Mouse (Mus musculus): ENCODE results near the gene Sult2b1.

DNA sequence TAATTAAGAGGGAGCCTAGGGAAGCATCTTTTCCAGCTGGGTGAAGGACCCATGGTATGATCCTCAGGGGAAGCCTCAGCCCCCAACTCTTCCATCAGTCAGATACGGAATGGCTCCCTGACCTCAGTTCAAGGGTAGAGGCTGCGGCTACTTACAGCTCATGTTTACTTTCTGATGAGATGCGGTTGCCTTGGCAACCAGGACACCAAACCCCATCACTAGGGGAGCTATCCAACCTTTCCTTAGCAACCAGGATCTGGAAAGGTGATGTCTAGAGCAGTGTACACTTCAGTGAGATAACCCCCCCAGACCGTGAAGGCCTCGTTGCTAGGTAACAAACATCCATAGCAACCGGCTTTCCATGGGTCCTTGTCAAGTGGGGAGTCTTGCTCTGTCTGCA lies 75.4 kb downstream of the Sult2b1 start:
- TF ChIP-seq HCFC1 (IDR thresholded peaks at IDR 0.05; ENCODE audit: borderline replicate concordance, insufficient read depth, low read length) = no peak
- no peak for TF ChIP-seq ZNF384 (IDR thresholded peaks at IDR 0.05; ENCODE audit: low read depth, low read length)
- TF ChIP-seq CHD2 (IDR thresholded peaks at IDR 0.05; ENCODE audit: low read depth, low read length) = no peak

Data from ES-E14 (cell line).